Mouse (Mus musculus): ENCODE results near the gene Pde8b. TPM values are rescaled to one million over a fixed set of nuclear protein-coding genes. Genes with fewer than 3 reads are reported as not detected.

Pde8b gene
- polyA plus RNA-seq, 1 experiment from 2014 or later: 2.2 TPM

DNA sequence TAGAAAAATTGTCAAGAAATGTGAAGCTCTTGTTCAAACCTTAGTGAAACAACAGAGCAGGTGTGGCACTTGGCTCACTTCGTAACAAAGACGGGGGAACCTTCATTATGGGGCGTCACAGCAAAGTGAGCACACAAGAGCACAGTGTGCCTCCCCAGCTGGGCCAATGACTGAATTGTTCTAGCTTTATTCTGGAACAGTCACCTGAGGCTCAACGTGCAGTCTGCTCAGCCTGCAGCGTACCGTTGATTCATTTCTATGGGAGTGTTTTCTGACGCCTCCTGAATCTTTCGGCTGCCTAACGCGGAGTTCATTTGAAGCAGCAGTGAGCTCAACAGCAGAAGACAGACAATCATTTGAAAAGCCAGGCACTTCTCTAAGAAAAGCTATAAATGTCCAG is 154.3 kb downstream of the Pde8b start:
- 81% methylated on average over 10 of the region's 10 CpGs for WGBS
- no peaks in the 10 kb centered on the region for H3K9me3 ChIP-seq
- H3K36me3 ChIP-seq: no peaks in the 10 kb centered on the region
- H3K27ac ChIP-seq: no peak overlapping the region
- no peak for ATAC-seq (ENCODE audit: insufficient number of reproducible peaks, insufficient read depth, low FRiP score, low TSS enrichment)
- H3K4me2 ChIP-seq (replicated peaks): no peak overlapping the region
- H3K9ac ChIP-seq: no peak overlapping the region
- H3K4me3 ChIP-seq: no peak overlapping the region
- H3K4me1 ChIP-seq: 0 out of 2 replicates have a peak, but pooled peaks cover 4% of the 10 kb centered on the region
- no peaks in the 10 kb centered on the region for H3K27me3 ChIP-seq

DNA sequence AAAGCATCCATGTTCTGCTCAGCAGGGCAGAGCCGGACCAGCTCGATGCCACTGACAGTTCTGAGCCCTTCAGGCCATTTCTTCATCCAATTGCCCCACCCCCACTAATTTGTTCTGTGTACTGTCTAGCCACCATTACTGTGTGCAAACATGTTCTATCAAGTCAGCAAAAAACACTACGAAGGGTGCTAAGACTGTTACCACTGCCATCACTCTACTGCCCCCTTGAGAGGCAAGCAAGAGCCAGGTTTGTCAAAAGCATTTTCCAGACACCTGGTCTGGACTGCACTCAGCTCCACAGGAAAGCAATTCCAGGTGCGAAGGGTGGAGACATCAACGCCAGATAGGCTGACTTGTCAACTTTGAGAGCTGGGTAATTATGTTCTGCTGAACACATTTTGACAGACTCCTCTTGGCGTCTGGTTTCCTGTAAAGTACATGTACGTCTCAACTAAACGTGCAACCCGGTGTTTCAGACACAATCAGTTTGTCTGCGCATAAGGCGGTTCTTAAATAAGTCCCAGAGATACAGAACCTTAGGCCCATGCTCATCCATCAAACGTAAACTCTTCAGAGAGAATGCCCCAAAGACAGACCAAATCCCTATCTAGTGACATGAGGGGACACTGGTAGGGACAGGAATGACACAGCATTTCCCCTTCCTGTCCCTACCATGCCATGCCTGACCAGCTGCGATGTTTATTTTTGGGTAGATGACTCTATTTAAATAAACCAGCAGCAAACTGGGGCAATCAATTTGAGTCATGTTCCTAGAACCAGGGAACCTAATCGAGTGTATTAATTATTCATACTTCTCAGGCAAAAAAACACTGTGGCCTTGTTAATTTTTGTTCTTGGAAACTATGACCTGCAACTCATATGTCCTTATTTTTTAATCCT is 158.3 kb downstream of the Pde8b start:
- Histone ChIP-seq H3K27ac (no peak overlapping the region), H3K4me2 (replicated peaks) (no peak overlapping the region), H3K4me3 (no peak overlapping the region), H3K4me1 (0 out of 2 replicates have a peak, but pooled peaks cover 8% of the 10 kb centered on the region), H3K9me3 (no peaks in the 10 kb centered on the region), H3K9ac (no peak overlapping the region), H3K27me3 (no peaks in the 10 kb centered on the region), H3K36me3 (no peaks in the 10 kb centered on the region)
- WGBS: 71% methylated on average over 14 of the region's 14 CpGs
- no peak for ATAC-seq (ENCODE audit: insufficient number of reproducible peaks, insufficient read depth, low FRiP score, low TSS enrichment)

DNA sequence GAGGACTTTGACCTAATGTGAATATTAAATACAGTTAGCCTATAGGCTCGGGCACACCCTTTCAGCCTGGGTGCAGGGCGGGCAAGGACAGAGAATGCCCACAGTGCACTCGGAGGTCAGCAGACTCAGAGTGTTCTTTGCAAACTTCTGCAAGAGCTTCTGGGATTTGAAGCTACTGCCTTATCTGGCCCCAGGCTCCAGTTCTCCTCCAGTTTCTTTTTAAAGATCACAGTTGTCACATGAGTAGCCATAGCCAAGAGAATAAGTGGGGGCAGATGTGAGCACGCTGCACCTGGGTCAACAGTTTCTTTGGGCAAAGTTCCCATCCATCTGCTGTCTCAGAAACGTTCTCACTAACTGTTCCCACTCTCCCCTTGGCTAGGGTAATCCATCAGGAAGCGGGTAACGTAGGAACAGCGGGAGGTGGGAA is 162.8 kb downstream of the Pde8b start:
- 59% methylated on average over 8 of the region's 8 CpGs for WGBS
- Histone ChIP-seq H3K9ac (no peak overlapping the region), H3K4me3 (no peak overlapping the region), H3K27ac (no peak overlapping the region), H3K9me3 (no peaks in the 10 kb centered on the region), H3K27me3 (no peaks in the 10 kb centered on the region), H3K36me3 (no peaks in the 10 kb centered on the region), H3K4me2 (replicated peaks) (no peak overlapping the region), H3K4me1 (0 out of 2 replicates have a peak, but pooled peaks cover 8% of the 10 kb centered on the region)
- no peak for ATAC-seq (ENCODE audit: insufficient number of reproducible peaks, insufficient read depth, low FRiP score, low TSS enrichment)

DNA sequence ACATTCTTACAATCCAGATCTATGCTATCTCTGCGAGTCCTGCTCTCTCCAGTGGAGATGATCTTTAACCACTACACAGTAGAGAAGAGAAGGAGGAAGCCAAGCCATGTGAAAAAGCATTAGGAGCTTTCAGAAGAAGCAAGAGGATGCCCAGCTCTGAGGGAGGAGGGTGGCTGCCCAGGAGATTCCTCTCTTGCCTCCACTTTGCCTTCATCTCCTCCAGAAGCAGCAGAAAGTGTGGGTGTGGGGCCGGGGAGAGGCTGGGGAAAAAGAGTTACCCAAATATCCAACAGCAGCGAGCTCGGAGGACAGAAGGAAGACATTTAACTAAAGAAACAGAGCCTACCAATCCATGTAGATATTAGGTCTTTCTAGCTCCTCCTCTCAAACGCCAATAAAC is 164.1 kb downstream of the Pde8b start:
- Histone ChIP-seq H3K9me3 (no peaks in the 10 kb centered on the region), H3K27me3 (no peaks in the 10 kb centered on the region), H3K4me1 (0 out of 2 replicates have a peak, but pooled peaks cover 8% of the 10 kb centered on the region), H3K27ac (no peak overlapping the region), H3K36me3 (no peaks in the 10 kb centered on the region), H3K4me3 (no peak overlapping the region), H3K4me2 (replicated peaks) (no peak overlapping the region), H3K9ac (no peak overlapping the region)
- ATAC-seq (ENCODE audit: insufficient number of reproducible peaks, insufficient read depth, low FRiP score, low TSS enrichment): no peak
- WGBS: 78% methylated on average over 5 of the region's 5 CpGs

DNA sequence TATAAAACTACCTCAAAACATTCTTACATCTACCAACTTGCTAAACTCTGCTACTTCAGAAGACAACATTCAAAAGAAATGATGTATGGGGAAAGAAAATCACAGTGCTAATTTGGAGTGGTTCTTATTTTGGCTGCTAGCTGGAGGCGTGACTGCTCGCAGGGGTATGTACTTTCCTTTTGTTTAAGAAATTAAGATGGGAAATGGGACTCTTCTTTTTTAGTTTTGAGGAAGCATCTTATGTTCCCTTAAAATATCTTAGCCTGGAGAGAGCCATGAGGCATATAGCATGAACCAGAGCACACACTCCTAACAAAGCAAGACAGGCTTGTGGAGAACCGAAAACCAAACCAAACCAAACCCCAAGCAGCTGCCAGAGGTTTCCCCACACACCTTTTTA is 167.5 kb downstream of the Pde8b start:
- Histone ChIP-seq H3K4me3 (no peak overlapping the region), H3K4me1 (0 out of 2 replicates have a peak, but pooled peaks cover 5% of the 10 kb centered on the region), H3K4me2 (replicated peaks) (no peak overlapping the region)

DNA sequence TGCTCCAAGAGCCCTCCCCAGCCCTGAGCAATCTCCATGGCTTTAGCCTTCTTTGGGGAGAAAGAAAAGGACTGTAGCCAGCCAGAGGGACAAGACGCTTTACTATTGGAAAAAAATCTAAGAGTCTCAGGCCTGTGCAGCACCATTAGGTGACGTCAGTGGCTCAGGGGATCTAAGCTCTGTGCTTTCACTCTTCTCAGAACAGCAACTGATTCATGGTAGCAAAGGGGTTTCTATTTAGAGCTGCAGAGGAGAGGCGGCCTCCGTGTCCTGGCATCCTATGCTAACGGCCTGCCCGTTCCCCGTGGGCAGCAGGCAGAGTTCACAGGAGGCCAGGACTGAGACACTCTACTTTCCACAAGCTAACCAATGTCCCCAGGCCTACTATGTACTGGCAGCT is 169.1 kb downstream of the Pde8b start:
- Histone ChIP-seq H3K9me3 (no peaks in the 10 kb centered on the region), H3K4me2 (replicated peaks) (no peak overlapping the region), H3K9ac (no peak overlapping the region), H3K4me3 (no peak overlapping the region), H3K27me3 (no peaks in the 10 kb centered on the region), H3K36me3 (no peaks in the 10 kb centered on the region), H3K4me1 (no peaks in the 10 kb centered on the region), H3K27ac (no peak overlapping the region)
- ATAC-seq (ENCODE audit: insufficient number of reproducible peaks, insufficient read depth, low FRiP score, low TSS enrichment): no peak
- 78% methylated on average over 7 of the region's 7 CpGs for WGBS

More for the DNA sequence above, 167.5 kb downstream of the Pde8b start:
- Histone ChIP-seq H3K27me3 (no peaks in the 10 kb centered on the region), H3K27ac (no peak overlapping the region), H3K9ac (no peak overlapping the region), H3K36me3 (no peaks in the 10 kb centered on the region), H3K9me3 (no peaks in the 10 kb centered on the region)
- 83% methylated on average over 3 of the region's 3 CpGs for WGBS
- no peak for ATAC-seq (ENCODE audit: insufficient number of reproducible peaks, insufficient read depth, low FRiP score, low TSS enrichment)

DNA sequence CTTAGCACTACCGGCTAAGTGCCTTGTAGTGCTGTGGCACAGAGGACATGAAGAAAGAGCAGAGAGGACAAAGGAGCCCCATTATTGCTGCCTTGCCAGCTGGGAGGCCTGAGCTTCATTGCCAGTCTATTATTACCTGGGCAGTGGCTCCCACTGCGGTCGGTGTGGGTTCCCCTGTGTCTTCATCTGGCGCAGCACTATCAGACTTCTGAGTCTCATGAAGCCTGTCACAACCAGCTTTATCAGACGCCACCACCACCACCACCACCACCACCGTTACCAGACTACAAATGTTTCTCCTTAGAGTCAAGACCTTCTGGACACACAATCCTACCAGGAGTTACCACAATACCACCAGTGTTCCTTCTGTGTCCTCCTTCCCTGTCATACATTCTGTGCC is 171.6 kb downstream of the Pde8b start:
- Histone ChIP-seq H3K27me3 (no peaks in the 10 kb centered on the region), H3K27ac (no peak overlapping the region), H3K36me3 (no peaks in the 10 kb centered on the region), H3K4me3 (no peak overlapping the region), H3K9me3 (no peaks in the 10 kb centered on the region), H3K4me1 (0 out of 2 replicates have a peak, but pooled peaks cover 3% of the 10 kb centered on the region), H3K4me2 (replicated peaks) (no peak overlapping the region), H3K9ac (no peak overlapping the region)
- WGBS: 60% methylated on average over 6 of the region's 6 CpGs
- no peak for ATAC-seq (ENCODE audit: insufficient number of reproducible peaks, insufficient read depth, low FRiP score, low TSS enrichment)

DNA sequence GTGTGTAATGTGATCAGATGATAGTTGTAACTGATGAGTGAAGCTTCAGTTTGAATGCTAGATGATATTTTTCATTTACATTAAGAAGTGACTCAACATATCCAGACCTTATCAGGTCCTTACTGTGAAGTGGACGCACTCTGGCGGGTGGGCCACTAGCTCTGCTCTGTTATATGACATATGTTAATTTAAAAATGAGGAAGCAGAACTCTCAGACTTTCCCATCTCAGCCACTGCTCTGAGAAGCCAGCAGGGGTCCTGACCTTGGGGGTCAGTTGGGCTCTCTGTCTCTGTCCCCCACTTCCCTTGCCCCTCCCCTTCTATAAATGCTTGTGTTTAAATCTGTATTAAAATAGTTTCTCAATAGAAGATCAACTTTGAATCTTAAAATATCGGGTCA is 172.4 kb downstream of the Pde8b start:
- Histone ChIP-seq H3K4me3 (no peak overlapping the region), H3K27me3 (no peaks in the 10 kb centered on the region), H3K27ac (no peak overlapping the region), H3K9me3 (no peaks in the 10 kb centered on the region), H3K36me3 (no peaks in the 10 kb centered on the region), H3K9ac (no peak overlapping the region), H3K4me1 (0 out of 2 replicates have a peak, but pooled peaks cover 3% of the 10 kb centered on the region), H3K4me2 (replicated peaks) (no peak overlapping the region)
- 88% methylated on average over 3 of the region's 3 CpGs for WGBS
- ATAC-seq (ENCODE audit: insufficient number of reproducible peaks, insufficient read depth, low FRiP score, low TSS enrichment): no peak

DNA sequence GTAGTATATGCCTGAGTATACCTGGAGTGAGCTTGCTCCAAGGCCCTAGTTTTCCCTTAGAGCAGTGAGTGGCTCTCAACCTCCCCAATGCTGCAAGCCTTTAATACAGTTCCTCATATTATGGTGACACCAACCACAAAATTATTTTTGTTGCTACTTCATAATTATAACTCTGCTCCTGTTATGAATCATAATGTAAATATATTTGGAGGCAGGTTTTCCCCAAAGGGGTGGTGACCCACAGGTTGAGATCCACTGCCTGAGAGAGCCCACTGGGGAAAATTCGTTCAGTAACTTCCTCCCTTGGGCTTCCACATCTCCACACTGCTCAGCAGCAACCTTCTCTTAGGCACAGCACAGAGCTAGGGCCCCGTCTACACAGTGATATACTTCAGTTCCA is 174.0 kb downstream of the Pde8b start:
- WGBS: 83% methylated on average over 2 of the region's 2 CpGs
- no peak overlapping the region for H3K4me2 ChIP-seq (replicated peaks)

DNA sequence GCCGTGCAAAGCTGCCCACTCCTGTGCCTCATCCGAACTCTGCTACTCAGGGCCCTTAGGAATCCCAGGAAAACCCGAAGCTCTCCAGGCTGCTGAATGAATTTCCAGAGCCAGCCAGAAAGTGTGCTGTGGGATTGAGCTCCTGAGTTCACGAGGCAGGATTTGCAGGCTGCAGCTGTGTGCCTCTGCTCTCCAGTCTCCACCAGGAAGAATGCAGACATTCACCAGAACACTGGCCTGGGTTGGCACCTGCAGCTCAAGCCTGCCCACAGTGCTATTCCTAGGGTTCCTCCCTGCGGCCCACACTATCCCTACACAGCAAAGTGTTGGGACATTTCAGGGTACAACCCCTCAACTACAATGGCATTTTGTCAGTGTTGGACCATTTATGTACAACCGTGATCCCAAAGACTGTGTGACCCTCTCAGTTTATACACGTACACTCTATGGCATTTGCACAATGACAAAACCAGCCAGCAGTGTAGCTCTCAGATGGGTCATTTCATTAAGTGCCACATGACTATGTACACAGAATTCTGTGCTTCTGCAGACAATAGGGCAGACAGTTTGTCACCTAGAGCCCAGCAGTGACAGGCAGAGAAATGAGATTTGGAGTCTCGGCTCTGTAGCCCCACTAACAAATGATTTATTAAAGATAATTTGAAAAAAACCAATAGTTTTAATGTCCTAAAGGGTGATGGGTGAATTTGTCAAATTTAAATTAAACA is 176.5 kb downstream of the Pde8b start:
- 77% methylated on average over 8 of the region's 8 CpGs for WGBS
- ATAC-seq (ENCODE audit: insufficient number of reproducible peaks, insufficient read depth, low FRiP score, low TSS enrichment): no peak
- Histone ChIP-seq H3K36me3 (no peaks in the 10 kb centered on the region), H3K4me1 (0 out of 2 replicates have a peak, but pooled peaks cover 3% of the 10 kb centered on the region), H3K9ac (no peak overlapping the region), H3K4me3 (no peak overlapping the region), H3K27me3 (no peaks in the 10 kb centered on the region), H3K4me2 (replicated peaks) (no peak overlapping the region), H3K27ac (no peak overlapping the region), H3K9me3 (no peaks in the 10 kb centered on the region)

More for the DNA sequence above, 174.0 kb downstream of the Pde8b start:
- no peak overlapping the region for H3K27ac ChIP-seq
- no peak for ATAC-seq (ENCODE audit: insufficient number of reproducible peaks, insufficient read depth, low FRiP score, low TSS enrichment)
- H3K9ac ChIP-seq: no peak overlapping the region
- H3K9me3 ChIP-seq: no peaks in the 10 kb centered on the region
- 0 out of 2 replicates have a peak, but pooled peaks cover 3% of the 10 kb centered on the region for H3K4me1 ChIP-seq
- no peaks in the 10 kb centered on the region for H3K36me3 ChIP-seq
- no peaks in the 10 kb centered on the region for H3K27me3 ChIP-seq
- H3K4me3 ChIP-seq: no peak overlapping the region

DNA sequence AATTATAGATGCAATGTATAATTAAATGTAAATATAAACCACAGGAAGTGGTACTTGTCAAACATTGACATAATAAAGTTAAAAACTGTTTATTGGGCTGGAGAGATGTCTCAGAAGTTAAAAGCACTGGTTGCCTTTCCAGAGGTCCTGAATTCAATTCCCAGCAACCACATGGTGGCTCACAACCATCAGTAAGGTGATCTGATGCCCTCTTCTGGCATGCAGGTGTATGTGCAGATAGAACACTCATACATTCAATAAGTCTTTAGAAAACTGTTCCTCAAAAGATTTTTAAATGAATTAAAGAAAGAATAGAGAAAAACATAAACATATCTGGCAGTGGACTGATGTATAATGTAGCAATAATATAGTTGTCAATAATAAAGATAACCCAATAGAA is 179.9 kb downstream of the Pde8b start:
- Histone ChIP-seq H3K9me3 (no peaks in the 10 kb centered on the region), H3K9ac (no peak overlapping the region), H3K36me3 (no peaks in the 10 kb centered on the region), H3K27ac (no peak overlapping the region), H3K4me2 (replicated peaks) (no peak overlapping the region), H3K4me3 (no peak overlapping the region), H3K27me3 (no peaks in the 10 kb centered on the region), H3K4me1 (0 out of 2 replicates have a peak, but pooled peaks cover 3% of the 10 kb centered on the region)
- no peak for ATAC-seq (ENCODE audit: insufficient number of reproducible peaks, insufficient read depth, low FRiP score, low TSS enrichment)

DNA sequence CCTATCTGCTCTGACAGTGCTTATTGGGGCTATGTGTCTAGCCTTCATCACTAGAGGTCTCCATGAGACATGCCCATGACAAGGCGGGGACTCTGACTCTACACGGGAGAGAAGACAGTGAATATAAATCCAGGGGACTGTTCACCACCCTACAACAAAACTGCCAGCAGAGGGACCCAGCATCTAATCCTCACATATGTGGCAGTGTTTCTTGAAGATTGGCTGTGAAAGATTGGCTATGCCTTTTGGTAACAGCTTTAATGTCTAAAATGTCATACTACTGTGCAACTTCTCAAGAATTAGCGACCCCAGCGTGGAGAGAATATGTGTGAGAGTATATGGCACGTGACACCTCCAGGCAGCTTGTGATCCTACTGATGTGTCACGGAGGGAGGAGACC is 182.3 kb downstream of the Pde8b start:
- Histone ChIP-seq H3K4me3 (no peak overlapping the region), H3K4me1 (no peaks in the 10 kb centered on the region), H3K9ac (no peak overlapping the region), H3K27ac (no peak overlapping the region), H3K27me3 (no peaks in the 10 kb centered on the region), H3K9me3 (no peaks in the 10 kb centered on the region), H3K4me2 (replicated peaks) (no peak overlapping the region), H3K36me3 (no peaks in the 10 kb centered on the region)
- ATAC-seq (ENCODE audit: insufficient number of reproducible peaks, insufficient read depth, low FRiP score, low TSS enrichment): no peak
- WGBS: 62% methylated on average over 6 of the region's 6 CpGs
